Mouse (Mus musculus): ENCODE measurements around the gene Pcdh19. TPM values are rescaled to one million over a fixed set of nuclear protein-coding genes. Genes with fewer than 3 reads are reported as not detected.

The Pcdh19 gene
- total RNA-seq, 2 experiments from 2014 or later = 2.8 to 3.5 TPM

GRCm38 (mm10) chrX:133660111-133660510 is 28.7 kb downstream of the Pcdh19 start:
- DNase-seq = no peak
- intact Hi-C loops (cut with DNase I) = no loop called here

- DNase-seq = no peak
- intact Hi-C loops (cut with DNase I) = no loop called here
Observed at GRCm38 (mm10) chrX:133657308-133658302, 31.2 kb downstream of the Pcdh19 start.

DNA sequence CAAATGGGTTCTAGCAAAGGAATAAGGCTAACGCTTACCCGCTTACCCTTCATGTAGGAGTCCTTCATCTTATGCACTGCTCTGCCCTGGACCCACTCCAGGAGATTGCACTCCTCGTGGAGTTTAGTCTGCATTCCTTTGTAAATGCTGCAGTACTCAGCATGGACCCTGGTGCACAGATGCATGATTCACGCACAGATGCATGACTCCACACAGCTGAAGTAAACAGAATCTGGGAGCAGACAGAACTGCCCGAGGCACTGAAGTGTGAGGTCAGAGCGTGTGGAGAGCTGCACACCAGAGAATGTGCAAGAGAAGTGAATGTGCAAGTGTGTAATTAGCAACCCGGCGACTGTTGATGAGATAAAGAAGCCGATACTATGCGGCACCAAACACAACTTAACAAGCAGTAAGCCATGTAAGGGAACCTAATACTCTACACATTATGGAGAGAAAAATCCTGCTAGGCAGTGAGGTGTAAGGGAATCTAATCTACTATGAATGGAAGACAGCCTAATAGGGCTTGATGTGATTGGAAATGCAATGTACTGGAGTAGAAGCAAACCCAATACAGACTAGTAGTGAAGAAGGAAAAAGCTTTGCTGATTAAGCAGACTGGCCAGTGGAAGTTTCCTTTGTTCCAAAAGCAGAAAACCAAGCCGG is 32.8 kb downstream of the Pcdh19 start:
- intact Hi-C loops (cut with DNase I) = no loop called here
- DNase-seq = no peak

DNA sequence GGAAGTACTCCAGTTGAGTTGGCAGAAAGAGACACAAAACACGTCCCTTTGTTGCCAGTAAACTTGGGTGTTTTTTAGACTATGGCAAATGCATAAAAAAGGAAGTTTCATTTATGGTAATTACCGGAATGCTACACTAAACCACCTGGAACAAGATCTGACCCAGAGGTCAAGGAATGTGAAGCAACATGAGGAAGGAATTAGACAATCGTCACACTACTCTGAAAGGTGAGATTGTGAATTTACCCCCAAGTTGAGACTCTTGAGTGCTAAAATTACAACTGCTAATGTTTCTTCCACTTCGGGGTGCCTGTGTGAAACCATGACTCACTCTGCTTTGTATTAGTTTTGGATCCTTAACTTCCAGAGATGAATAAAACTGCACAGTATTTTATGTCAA is 33.6 kb downstream of the Pcdh19 start:
- intact Hi-C loops (cut with DNase I) = no loop called here

DNA sequence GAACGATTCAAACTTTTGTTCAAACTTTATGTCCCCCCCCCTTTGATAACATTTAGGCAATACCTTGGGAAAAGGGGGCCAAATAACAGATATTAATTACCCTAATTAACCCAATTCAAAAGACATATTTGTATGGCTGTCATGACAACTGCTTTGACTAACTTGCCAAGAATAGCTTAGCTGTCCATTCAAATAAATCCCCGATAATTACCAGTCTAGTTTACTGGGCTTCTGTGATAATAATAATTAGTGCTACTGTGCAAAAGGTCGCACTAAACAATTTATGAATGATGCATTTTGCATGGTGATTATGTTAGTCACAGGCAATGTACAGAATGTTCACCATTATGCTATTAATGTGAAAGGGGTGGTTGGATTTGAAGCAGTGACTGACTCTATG is 35.7 kb downstream of the Pcdh19 start:
- intact Hi-C loops (cut with DNase I) = no loop called here
- DNase-seq = no peak

More for the DNA sequence above, 33.6 kb downstream of the Pcdh19 start:
- DNase-seq = no peak

GRCm38 (mm10) chrX:133650379-133650778 is 38.4 kb downstream of the Pcdh19 start:
- intact Hi-C loops (cut with DNase I) = no loop called here
- DNase-seq = no peak

DNA sequence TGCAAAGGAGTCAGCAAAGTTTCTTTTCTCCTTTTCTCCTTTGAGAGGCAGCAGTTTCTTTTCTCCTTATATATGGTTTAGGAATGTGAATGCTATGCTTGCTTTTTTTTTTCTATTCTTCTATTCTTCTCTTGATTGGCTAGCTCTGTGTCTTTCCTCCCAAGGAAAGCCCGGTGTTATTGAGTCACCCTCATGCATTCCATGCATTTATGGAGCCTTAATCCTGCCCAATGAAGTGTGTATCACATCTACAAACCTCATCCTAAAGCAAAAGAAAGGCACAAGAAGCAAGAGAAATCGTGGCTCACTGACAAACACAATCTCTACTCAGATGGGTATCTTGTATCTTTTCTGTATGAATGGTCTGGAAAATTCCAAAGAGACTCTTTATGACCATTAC is 41.0 kb downstream of the Pcdh19 start:
- no peak for DNase-seq
- intact Hi-C loops (cut with DNase I) = no loop called here

GRCm38 (mm10) chrX:133639445-133639844 is 49.3 kb downstream of the Pcdh19 start:
- intact Hi-C loops (cut with DNase I) = no loop called here
- DNase-seq = no peak

DNA sequence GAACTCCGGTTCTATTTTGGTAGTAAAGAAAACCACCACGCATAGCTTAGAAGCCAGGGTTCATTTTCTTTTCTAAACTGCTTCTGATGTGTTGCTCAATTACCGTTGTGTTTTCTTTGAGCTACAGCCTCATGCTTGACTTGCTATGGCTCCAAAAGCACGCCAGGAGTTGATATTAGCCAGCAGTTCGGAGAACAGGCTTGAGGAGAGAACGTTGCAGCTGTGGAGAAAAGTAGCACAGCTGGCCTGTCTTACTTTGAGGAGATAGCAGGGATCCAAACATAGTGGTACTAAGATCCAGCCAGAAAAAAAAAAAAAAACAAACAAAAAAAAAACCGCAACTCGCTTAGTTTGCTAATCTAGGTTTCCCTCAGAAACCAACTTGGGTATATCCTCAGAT is 59.2 kb downstream of the Pcdh19 start:
- DNase-seq = no peak
- intact Hi-C loops (cut with DNase I) = no loop called here

- intact Hi-C loops (cut with DNase I) = no loop called here
Observed at GRCm38 (mm10) chrX:133618222-133618621, 70.6 kb downstream of the Pcdh19 start.

GRCm38 (mm10) chrX:133605828-133606227 is 83.0 kb downstream of the Pcdh19 start:
- intact Hi-C loops (cut with DNase I) = no loop called here
- DNase-seq = no peak

More at GRCm38 (mm10) chrX:133618222-133618621, 70.6 kb downstream of the Pcdh19 start:
- DNase-seq = no peak

DNA sequence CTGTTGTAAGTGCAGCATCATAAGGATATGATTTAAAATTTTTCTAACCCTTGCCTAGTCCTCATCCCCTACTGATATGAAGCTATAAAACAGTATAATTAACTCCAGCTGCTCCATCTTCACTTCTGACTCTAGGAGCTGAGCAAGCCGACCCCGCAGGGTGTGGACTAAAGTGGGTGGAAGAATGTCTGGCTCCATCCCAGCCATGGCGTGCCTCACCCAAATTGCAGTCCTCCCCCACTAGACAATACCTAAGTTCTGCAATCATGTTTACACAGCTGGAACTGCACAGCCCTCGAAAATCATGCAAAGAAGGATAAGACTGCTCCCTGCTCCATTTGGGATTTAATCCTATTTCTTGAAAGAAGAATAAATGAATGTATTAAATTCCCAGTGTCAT is 84.5 kb downstream of the Pcdh19 start:
- DNase-seq = peak in 1 of 2 experiments; percentile 17
- intact Hi-C loops (cut with DNase I) = no loop called here

- no peak for DNase-seq
- intact Hi-C loops (cut with DNase I) = no loop called here
Observed at GRCm38 (mm10) chrX:133602068-133602467, 86.7 kb downstream of the Pcdh19 start.

GRCm38 (mm10) chrX:133601658-133602057 is 87.1 kb downstream of the Pcdh19 start:
- DNase-seq = no peak
- intact Hi-C loops (cut with DNase I) = no loop called here

GRCm38 (mm10) chrX:133601195-133601594 is 87.6 kb downstream of the Pcdh19 start:
- DNase-seq = no peak
- intact Hi-C loops (cut with DNase I) = no loop called here

GRCm38 (mm10) chrX:133575601-133576382 is 113.0 kb downstream of the Pcdh19 start:
- DNase-seq = no peak
- intact Hi-C loops (cut with DNase I) = no loop called here

DNA sequence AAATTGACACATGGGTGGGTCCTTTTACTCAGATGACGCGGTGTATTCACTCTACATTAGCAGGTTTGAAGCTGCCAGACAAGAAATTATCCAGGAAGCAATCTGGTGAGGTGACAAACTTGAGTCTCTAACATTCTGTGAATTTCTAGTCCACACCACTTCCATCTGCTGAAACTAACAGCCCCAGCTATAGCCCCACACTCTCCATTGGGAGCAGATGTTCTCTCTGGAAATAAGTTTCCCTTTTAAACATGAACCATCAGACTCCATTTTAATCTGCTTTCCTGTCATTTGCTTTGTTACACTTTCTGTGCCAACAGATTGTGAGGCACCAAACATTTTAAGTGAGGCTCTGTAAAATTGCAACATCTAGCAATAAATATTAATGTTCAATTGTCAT is 123.4 kb downstream of the Pcdh19 start:
- intact Hi-C loops (cut with DNase I) = no loop called here
- DNase-seq = no peak

Data from gastrocnemius, postnatal 36 days (tissue).